Mouse (Mus musculus) liver, embryonic 14.5 days (tissue): ENCODE data around the gene Fas. TPM values are rescaled to one million over a fixed set of nuclear protein-coding genes. Genes with fewer than 3 reads are reported as not detected.

Experiments used
- ATAC-seq: fragments of 200-750 bp; cut with Nextera tagmentation; 2 replicates; pipeline ENCODE4 v1.8.0; 2017; ENCODE audit warnings: moderate number of reproducible peaks, mild to moderate bottlenecking, moderate library complexity; ENCODE audit not compliant: insufficient read depth
- DNase-seq, 3 experiments: peaks; one replicate each; pipeline ENCODE4 v3.0.0-alpha.2; 2012 to 2013; ENCODE audit warnings: low read depth in 3 of 3, low spot score in 3 of 3
- H3K27ac ChIP-seq: fragments of 300-500 bp; sonication (generic); 2 replicates; pipeline ENCODE4 v1.5.1; 2014; ENCODE audit warnings: moderate library complexity, mild to moderate bottlenecking, control low read depth, inconsistent platforms
- H3K27me3 ChIP-seq: fragments of 300-500 bp; sonication (generic); 2 replicates; pipeline ENCODE4 v1.6.1; 2014; ENCODE audit warnings: mild to moderate bottlenecking, low read length, moderate library complexity; ENCODE audit not compliant: control insufficient read depth, insufficient read depth
- H3K36me3 ChIP-seq: fragments of 300-500 bp; sonication (generic); replicated peaks from 2 replicates; pipeline ENCODE4 v1.6.1; 2014; ENCODE audit warnings: low read depth; ENCODE audit not compliant: control insufficient read depth, insufficient read depth
- H3K4me1 ChIP-seq, 2 experiments: fragments of 200-500 bp in 1 of 2; fragments of 300-500 bp in 1 of 2; sonication (generic) in 1 of 2; replicated peaks; 2 replicates each; pipeline ENCODE4 v1.6.1; 2012 to 2014; ENCODE audit warnings: antibody characterized with exemption in 1 of 2, inconsistent platforms in 1 of 2, low read length in 1 of 2; ENCODE audit not compliant: control insufficient read depth in 2 of 2, insufficient read depth in 2 of 2
- H3K4me2 ChIP-seq: fragments of 300-500 bp; sonication (generic); 2 replicates; pipeline ENCODE4 v1.6.1; 2014; ENCODE audit warnings: low read depth, mild to moderate bottlenecking, control low read depth, moderate library complexity
- H3K4me3 ChIP-seq, 2 experiments: fragments of 200-500 bp in 1 of 2; fragments of 300-500 bp in 1 of 2; sonication (generic) in 1 of 2; 2 replicates each; pipeline ENCODE4 v1.5.1; 2012 to 2014; ENCODE audit warnings: low read depth in 2 of 2, low read length in 2 of 2, mild to moderate bottlenecking in 2 of 2, control low read depth in 1 of 2, inconsistent platforms in 1 of 2, moderate library complexity in 1 of 2; ENCODE audit not compliant: insufficient read depth in 1 of 2
- H3K9ac ChIP-seq: fragments of 300-500 bp; sonication (generic); replicated peaks from 2 replicates; pipeline ENCODE4 v1.6.1; 2014; ENCODE audit warnings: mild to moderate bottlenecking, control low read depth, moderate library complexity
- H3K9me3 ChIP-seq: fragments of 300-500 bp; sonication (generic); 2 replicates; pipeline ENCODE4 v1.6.1; 2016; ENCODE audit warnings: low read length, mixed read lengths; ENCODE audit not compliant: control insufficient read depth
- CTCF ChIP-seq: IDR thresholded peaks from 2 replicates; pipeline ENCODE4 v1.5.1; 2016; ENCODE audit warnings: antibody characterized with exemption, low read depth, control low read depth
- EP300 ChIP-seq: IDR thresholded peaks from 2 replicates; pipeline ENCODE4 v1.6.1; 2016; ENCODE audit warnings: antibody characterized with exemption, low read depth
- WGBS: fragments of 180-500 bp; shearing (Covaris S2); extraction: QIAGEN DNeasy Blood & Tissue Kit; methylation state at CpG from one replicate; pipeline ENCODE4 v1.1.7; 2014; ENCODE audit not compliant: insufficient replicate concordance; 5-methylcytosine and 5-hydroxymethylcytosine counted together
- polyA plus RNA-seq, 2 experiments: library from polyadenylated mRNA; depleted of rRNA in 1 of 2; stranded (reverse) in 1 of 2; unstranded in 1 of 2; fragments of >200 nt; fragmentation: Nextera tagmentation in 1 of 2; extraction: Ambion mirVana in 1 of 2; gene quantifications; 2 replicates each; pipeline versions ENCODE4 v1.2.1 to v1.2.3; 2012 to 2014

Gene Fas
- polyA plus RNA-seq, 2 experiments: 0.99 to 2.1 TPM

DNA sequence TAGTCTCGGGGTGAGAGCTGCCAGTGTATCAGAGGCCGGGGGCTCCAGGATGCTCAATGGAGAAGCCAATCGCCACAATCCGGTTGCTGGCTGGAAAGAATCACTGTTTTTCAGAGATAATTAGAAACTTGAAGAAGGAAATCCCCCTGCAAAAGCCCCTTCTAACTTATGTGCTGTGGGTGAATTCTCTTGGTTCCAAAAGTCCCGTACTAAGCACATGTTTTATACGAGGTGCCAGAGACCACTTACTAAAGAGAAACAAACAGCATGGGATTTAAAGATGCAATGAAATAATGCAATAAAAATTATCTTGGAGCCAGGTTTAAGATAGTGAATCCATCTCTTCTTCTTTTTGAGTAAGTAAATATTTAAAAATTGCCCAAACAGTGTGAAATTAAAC is 5.0 kb downstream of the Fas start:
- no peaks in the 10 kb centered on the region; a peak in 1 of 4 replicates for H3K4me1 ChIP-seq
- H3K27ac ChIP-seq: no peak overlapping the region
- no peak overlapping the region for H3K9ac ChIP-seq
- H3K27me3 ChIP-seq: no peaks in the 10 kb centered on the region
- DNase-seq: no peak
- TF ChIP-seq EP300 (no peak), CTCF (no peak)
- no peak for ATAC-seq
- 61% methylated on average over 6 of the region's 6 CpGs for WGBS
- H3K4me3 ChIP-seq: no peak overlapping the region
- H3K9me3 ChIP-seq: no peaks in the 10 kb centered on the region
- no peaks in the 10 kb centered on the region for H3K36me3 ChIP-seq
- H3K4me2 ChIP-seq: no peak overlapping the region

DNA sequence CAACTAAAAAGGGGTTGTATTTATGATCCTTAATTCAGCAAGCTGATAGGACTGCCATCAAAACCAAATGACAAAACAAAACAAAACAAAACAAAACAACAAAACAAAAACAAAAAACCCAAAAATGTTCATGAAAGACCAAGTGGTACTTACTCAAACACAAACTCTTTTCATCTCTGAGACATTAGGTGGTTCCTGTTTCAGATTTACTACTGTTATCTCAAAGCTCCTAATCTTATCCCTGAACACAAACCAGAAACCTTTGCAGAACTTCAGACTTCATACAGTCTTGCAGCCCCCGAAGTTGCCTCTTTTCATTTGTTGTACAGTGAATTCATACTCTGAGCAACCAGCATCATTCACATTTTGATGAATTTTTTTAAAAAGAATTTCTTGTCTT is 8.1 kb downstream of the Fas start:
- no peak for DNase-seq
- 31% methylated on average over 1 of the region's 1 CpGs for WGBS
- TF ChIP-seq EP300 (no peak), CTCF (no peak)
- H3K36me3 ChIP-seq: no peaks in the 10 kb centered on the region
- no peak overlapping the region for H3K4me2 ChIP-seq
- H3K4me3 ChIP-seq: no peak overlapping the region
- H3K4me1 ChIP-seq: no peaks in the 10 kb centered on the region
- no peak for ATAC-seq
- no peak overlapping the region for H3K9ac ChIP-seq
- H3K27me3 ChIP-seq: no peaks in the 10 kb centered on the region
- H3K9me3 ChIP-seq: no peaks in the 10 kb centered on the region
- no peak overlapping the region for H3K27ac ChIP-seq

DNA sequence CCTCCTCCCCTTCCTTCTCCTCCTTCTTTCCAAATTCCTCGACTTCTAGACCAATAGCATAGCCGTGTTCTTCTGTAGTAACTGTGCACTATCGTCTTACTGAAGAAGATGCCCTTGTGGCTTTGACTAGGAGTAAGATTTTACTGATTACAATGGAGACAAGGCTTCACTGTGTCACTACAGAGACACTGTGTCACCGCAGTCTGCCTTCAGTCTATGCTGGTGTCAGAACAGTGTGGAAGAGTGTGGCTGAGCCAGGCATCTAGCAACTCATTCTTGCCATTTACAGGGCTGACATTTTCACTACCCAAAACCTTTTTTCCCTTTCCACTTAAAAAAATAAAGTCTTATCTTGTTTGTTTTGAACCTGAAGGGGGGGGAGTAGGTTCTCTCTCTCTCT is 8.8 kb downstream of the Fas start:
- 38% methylated on average over 4 of the region's 4 CpGs for WGBS

DNA sequence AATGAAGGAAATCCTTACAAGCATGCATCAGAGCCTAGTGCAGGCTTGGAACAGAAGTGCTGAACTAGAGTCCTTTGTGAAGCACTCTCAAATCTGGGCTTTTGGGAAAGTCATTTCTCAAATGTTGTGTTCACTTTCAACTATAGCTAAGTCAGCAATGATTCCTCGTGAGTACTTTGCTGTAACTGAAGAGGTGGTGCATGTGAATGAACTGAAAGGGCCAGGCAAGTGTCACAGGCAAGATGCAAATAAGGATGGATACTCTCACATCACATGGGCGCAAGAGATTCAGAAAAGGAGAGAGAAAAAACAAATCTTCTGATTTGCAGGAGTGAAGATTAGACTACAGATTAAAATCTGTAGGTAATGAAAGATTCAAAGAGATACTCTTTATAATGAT is 10.0 kb downstream of the Fas start:
- Histone ChIP-seq H3K4me1 (no peaks in the 10 kb centered on the region), H3K9me3 (no peaks in the 10 kb centered on the region), H3K4me2 (no peak overlapping the region), H3K9ac (no peak overlapping the region), H3K36me3 (no peaks in the 10 kb centered on the region), H3K4me3 (no peak overlapping the region), H3K27me3 (no peaks in the 10 kb centered on the region), H3K27ac (no peak overlapping the region)
- TF ChIP-seq CTCF (no peak), EP300 (no peak)
- DNase-seq (no peak), ATAC-seq (no peak)
- 50% methylated on average over 2 of the region's 2 CpGs for WGBS

More for the DNA sequence above, 8.8 kb downstream of the Fas start:
- Histone ChIP-seq H3K4me2 (no peak overlapping the region), H3K4me1 (no peaks in the 10 kb centered on the region), H3K9me3 (no peaks in the 10 kb centered on the region), H3K36me3 (no peaks in the 10 kb centered on the region), H3K27me3 (no peaks in the 10 kb centered on the region), H3K27ac (no peak overlapping the region), H3K4me3 (no peak overlapping the region), H3K9ac (no peak overlapping the region)
- TF ChIP-seq EP300 (no peak), CTCF (no peak)
- DNase-seq (no peak), ATAC-seq (no peak)

DNA sequence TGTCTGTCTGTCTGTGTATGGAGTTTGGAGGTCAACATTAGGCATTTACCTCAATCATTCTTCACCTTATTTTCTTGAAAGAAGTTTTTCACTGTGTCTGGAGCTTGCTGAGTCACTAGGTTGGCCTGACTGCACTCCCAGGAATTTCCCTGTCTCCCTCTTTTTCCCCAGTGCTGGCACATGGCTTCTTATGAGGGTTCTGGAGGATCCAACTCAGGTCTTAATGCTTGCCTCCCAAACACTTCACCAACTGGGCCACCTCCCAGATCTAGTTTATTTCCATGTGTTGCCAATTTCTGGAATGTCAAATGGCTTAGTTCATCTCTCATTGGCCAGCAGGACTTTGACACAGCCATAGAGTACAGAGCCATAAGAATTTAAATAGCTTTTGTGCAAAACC is 14.5 kb downstream of the Fas start:
- Histone ChIP-seq H3K9ac (no peak overlapping the region), H3K9me3 (no peaks in the 10 kb centered on the region), H3K4me1 (no peaks in the 10 kb centered on the region), H3K4me2 (no peak overlapping the region), H3K36me3 (no peaks in the 10 kb centered on the region), H3K27me3 (no peaks in the 10 kb centered on the region), H3K4me3 (no peak overlapping the region), H3K27ac (no peak overlapping the region)
- no peak for DNase-seq
- ATAC-seq: no peak
- no peak for TF ChIP-seq CTCF
- no peak for TF ChIP-seq EP300
